Mouse (Mus musculus): ENCODE measurements around the gene Ip6k3.

Ip6k3 gene

DNA sequence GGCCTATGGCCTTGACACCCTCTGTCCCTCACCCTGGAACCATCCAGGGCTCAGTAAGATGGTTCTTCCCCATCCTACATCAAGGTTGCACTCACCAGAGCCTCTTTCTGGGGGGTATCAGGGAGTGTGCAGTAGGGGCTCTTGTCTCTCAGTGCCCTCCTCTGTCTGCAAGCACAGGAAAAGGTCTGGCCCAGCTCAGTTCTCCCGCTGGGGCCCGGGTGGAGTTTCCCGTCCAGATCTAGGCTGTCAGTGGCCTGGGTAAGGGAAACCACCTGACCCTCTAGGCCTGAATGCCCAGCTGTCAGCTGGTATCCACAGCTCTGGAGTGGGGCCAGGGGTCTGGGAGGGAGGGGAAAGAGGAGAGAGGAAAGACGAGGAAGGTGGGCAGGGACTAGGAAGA, at the start of gene Ip6k3:
Gene Ip6k3, minus strand, starts transcription at position 251 of the 400 bp plus-strand sequence.
- DNase-seq (ENCODE audit: low spot score in 2 of 2) = no peak

DNA sequence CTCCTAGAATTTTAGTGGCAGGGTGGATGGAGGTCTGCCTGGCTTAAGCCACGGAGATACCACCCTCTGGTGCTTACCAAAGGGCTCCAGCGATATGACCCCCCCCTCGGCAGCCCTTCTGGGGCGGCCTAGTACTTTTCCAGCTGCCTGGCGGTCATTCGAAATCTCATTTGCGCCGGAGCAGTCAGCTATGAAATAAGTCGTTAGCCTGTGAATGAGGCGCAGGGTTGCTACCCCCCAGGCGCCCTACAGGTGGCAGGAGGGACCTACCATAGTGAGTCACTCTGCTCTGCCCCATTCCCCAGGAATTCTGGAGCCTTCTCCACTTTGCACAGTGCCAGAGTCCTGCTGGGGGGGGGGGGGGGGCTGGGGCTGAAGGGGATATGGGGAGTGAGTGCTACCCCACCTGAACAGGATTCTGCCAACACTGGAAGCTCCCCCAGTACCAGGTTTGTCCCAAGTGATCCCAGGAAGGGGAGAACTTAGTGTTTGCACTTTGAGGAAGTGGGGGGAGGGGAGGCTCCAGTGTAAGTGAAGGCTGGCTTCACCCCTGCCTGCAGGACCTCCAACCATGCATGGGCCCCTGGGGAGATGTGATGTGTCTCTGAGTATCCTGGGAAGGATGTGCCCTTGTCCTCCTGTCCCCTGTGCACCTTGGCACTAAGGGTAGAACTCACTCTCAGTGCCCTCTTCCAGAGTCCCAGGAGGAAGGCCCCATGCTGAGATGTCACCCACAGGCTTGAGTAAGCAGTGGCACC, 45.4 kb upstream of the Ip6k3 start:
- no peak for DNase-seq (ENCODE audit: low spot score in 2 of 2)

DNA sequence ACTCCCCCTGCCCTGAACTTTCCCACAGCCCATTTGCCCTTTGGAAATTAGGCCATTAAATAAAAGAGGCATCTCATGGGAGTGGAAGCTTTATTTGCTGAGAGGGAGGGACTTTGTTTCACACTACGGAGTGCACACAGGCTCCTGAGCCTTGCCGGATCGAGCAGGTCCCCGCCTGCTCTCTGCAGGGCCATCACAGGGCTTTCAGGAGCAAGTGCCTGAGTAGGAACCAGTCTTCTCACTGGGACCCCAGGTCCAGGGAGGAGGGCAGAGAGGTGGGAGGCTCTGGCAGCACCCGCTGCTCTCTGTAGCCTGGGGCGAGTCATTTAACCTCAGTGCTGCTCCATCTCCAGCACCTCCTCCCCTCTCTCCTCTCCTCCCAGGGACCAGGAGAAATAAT, 44.4 kb upstream of the Ip6k3 start:
- DNase-seq (ENCODE audit: low spot score in 2 of 2) = no peak

DNA sequence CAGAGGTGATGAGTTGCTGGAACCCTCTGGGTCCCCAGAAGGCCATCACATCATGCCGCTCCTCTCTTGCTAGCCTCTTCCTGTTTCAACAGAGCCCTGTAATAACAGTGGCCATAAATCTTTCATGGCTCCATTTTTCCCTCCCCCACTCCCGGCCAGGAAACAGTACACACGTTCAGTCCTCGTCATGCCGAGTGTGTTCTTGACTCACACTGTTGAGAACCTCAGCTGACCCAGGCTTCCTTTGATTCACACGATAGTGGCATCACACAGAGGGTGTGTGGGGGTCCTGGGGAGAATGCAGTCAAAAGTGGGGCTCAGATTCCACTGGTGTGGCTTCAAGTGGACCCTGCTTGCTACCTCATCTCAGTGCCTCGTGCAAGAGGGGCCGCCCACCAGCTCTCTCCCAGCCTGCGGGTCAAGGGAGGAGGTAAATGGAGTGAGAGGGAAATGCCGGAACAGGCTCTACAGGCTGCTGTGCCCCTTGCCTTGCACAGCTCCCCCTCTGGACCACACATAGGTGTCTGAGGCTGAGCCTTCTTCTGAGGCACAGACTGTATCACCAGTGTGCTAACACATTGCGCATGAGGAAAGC, 39.6 kb upstream of the Ip6k3 start:
- no peak for DNase-seq (ENCODE audit: low spot score in 2 of 2)

DNA sequence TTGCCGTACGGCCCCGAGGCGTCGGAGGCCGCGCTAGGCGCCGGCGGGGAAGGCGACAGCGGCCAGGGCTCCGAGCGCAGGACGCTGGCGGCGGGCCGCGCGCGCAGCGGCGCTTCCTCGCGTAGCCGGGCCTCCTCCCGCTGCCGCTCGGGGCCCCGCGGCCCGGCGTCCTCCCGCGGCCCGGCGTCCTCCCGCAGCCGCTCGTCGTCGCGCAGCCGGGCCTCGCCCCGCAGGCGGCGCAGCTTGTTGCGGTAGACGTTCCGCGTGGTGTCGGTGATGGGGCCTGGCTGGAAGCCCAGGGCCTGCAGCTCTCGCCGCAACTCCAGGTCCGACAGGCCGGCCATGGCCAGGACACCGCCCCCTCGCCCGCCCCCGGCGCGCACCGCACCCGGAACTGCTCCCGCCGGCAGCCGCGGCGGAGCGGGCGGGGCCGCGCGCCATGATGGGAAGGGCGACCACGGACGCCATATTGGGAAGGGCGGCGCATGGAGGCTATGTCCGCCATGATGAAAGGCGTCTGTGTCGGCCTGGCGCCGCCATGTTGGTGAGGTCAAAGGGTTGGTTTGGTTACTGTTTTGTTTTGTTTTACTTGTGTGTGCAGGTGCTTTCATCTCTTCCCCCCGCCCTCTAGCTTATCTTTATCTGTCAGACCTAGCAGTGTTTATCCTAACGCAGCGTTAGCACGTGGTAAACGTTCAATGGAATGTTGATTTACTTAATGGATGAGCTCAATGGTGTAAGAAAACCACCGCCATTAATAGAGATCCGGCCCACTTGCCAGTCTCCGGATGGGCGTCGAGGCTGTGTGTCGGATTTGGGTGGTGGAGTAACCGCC, 36.7 kb upstream of the Ip6k3 start, which contains the start of gene Lemd2:
Gene Lemd2, minus strand, starts transcription at position 395 of the 835 bp plus-strand sequence.
- DNase-seq (ENCODE audit: low spot score in 2 of 2) = peak; percentile 91 to 97

DNA sequence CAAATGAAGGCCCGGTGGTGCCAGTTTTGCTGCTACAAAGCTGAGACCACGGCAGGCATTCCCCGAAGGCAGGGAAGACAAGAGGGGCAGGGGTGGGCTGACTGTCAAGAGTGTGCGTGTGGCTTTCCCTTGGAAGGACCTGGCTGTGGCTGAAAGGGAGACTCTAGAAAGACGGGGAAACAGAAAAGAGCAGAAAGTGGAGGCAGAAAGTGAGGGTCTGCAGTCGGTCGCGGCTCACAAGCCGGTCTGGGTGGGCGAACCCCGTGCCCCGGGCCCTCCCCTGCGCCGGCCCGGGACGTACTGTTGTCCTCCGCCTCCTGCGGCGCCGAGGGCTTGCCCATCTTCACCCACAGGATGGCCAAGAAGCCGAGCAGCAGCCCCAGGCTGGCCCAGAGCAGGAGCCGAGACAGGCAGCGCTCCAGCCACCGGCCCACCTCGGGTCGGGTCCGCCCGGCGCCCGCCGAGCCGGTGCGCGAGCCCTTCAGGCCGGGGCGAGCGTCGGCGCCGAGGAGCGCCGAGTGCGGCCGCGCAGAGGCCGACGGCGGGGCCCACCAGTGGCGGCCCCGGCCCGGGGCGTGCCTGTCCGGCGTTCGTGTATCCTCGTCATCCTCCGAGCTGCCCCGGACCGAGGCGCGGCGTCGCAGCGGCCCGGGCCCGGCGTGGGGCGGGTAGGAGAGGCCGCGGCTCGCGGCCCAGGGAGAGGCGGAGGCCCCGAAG, 35.9 kb upstream of the Ip6k3 start:
- DNase-seq (ENCODE audit: low spot score in 2 of 2) = peak in 1 of 2 experiments; percentile 28

DNA sequence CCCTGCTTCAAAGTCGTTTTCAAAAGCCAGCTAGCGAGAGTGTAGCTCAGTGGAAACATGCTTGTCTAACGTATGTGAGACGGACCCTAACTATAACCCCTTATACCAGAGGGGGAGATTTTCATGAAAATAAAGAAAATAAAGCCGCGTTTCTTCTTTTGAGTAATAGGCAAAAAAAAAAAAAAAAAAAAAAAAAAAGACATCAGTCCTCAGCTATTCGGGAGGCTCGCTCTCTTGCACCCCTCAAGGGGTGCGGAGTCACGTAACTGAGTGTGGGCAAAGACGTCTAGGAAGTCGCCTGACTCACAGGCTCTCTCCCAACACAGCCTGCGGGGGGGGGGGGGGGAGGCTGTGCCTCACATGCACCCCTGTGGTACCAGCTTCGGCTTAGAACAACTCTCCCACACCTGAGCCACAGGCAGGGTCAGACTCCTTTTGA, 35.3 kb upstream of the Ip6k3 start:
- no peak for DNase-seq (ENCODE audit: low spot score in 2 of 2)

DNA sequence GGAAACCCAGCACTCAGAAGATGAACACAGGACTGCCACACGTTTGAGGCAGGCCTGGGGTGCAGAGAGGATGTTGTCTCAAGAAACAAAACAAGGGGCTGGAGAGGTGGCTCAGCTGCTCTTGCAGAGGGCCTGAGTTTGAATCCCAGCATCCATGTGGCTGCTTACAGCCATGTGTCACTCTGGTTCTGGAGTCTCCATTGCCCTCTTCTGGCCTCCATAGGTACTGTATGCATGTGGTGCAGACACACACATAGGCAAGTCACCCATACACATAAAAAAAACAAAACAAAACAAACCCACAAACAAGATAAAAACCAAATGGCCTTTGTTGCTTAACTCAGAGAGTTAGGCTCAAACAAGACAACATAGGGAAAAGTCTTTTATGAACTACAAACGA, 34.4 kb upstream of the Ip6k3 start:
- no peak for DNase-seq (ENCODE audit: low spot score in 2 of 2)

DNA sequence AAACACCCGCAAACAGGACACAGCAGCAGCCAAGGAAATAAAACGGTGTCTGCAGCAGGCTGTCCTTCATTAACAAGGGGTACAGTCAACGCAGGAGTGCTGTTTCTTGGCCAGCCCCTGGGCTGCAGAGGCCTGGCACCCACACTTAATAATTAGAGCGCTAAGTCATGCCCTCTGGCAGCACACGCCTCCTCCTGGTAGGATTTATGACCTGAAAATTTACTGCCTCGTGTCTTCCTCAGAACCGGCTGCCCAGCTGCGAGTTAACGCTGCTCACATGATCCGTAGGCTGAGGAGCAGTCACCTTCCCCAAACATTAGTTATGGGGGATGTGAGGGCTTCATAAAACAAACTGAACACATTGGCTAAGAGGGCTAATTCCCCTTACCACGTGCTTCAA, 33.2 kb upstream of the Ip6k3 start:
- DNase-seq (ENCODE audit: low spot score in 2 of 2) = no peak

DNA sequence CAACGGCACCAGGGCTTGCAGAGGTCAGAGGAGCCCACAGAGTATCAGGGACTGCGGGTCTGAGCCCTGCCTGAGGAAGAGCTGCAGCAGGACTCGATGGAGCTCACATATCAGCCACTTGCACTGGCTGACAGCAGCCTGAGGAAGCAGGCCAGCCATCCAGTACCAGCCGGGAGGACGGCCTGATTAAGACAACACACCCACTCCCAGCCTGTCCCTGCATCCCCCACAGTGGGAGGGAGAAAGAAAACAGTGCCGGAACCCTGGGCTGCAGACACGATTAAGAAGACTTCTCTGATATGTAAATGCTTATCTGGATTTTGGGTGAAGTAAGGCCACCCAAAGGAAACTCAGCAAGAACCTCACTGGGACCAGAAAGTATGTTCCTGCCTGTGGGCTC, 32.3 kb upstream of the Ip6k3 start:
- DNase-seq (ENCODE audit: low spot score in 2 of 2) = no peak

DNA sequence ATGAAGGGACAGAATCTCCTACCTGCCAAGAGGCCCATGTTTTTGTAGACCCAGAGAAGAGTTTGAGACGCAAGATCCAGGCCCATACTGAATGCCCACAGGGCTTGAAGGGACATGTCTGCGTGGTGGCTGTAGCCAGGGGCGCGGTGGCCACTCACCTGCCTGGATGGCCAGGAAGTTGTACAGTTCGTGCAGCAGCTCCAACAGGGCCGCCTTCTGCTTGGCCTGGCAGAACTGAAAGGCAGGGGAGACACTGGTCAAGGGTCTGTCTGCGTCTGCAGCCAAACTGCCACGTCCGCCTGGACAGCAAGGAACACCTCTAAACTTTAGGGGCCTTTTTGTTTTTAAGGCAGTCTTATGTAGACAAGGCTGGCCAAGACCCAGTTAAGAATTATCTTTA, 31.6 kb upstream of the Ip6k3 start:
- DNase-seq (ENCODE audit: low spot score in 2 of 2) = no peak

DNA sequence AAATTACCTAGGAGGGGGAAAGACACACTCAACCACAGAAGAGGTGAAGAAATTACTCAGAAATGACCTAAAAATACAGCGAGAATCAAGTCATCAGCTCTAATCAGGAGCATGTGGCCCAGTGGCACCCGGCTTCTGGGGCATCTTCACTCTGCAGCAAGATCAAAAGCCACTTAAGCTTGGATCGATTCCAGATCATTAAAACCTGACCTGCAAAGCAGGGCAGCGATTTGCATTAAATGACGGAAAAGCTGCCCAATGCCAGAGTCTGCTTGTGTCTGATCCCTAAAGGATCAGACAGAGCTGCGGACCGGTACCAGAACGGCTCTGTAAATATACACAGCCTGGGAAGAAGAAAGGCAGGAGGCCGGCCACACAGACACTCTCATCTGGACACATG, 28.6 kb upstream of the Ip6k3 start:
- DNase-seq (ENCODE audit: low spot score in 2 of 2) = no peak

DNA sequence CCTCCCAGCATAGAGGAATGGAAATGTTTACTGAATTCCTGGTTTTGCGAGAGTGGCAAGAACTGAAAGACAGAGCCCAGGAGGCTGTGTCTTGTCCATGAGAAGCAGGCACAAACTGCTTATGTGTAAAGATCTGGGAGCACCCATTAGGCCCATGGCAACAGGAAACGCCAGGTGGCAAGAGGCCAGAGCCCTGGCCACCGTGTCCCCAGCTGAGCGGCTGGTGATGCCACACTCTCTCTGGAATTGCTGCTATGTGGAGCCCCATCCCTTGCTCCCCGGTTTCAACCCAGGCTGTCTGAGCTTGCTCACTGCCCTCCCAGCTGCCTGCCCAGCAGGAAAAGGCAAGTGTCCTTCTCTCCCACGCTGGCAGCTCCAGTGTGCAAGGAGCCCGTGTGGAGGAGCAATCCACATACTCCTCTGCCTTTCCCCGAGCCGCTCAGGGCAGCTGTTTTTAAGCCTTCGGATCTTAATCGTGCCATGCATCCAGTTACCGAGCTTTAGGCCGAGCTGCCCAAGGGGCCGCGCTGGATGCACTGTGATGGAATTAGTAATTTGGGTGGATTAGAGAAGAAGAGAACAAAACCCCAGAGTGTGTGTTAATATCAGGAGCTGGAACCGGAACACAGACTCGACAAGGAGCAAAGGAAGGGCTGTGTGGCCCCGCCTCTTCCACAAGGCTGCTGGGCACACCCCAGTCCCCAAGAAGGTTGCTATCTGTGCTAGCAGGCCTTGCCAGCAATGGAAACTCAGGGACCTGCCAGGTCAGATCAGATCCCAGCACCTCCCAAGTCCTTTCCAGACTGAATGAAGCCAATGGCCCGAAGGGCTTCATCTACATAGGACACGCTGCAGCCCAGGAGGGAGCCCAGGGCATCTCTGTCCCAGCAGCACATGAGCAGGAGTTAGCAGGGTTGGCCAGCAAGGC, 26.9 kb upstream of the Ip6k3 start:
- no peak for DNase-seq (ENCODE audit: low spot score in 2 of 2)

DNA sequence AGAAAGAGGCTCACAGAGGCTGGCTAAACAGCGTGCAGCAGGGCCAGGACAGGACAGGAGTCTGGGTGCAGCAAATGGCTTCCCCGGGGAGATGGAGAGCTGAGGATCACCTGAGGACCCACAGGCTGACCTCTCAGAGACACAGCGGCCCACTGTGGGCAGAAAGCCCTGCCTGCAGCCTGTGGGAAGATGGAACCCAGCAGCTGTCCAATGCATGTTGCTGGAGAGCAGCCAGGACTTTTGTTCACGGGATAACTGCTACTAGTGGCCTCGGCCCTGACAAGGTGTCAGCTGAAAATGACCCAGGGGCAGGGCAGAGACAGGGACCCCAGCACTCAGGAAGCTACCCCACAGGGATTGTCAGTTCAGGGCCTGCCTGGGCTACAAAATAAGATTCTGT, 24.2 kb upstream of the Ip6k3 start:
- no peak for DNase-seq (ENCODE audit: low spot score in 2 of 2)

DNA sequence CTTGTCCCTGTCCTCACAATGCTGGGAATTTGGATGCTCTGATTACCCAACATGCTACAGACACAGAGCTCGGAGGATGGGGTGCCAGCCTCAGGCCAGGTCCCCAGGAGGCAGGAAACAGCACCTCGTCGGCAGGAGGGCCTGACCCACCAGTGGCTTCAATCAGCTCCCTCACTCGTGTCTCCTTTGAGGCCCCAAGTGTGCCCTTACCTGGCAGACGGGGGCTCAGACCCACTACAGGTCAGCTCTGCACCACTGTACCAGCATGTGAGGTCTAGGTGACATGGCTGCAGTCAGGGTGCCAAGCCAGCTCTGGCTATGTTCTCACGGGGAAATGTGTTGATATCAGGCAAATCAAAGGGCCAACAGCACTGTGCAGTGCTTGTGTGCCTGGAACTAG, 23.6 kb upstream of the Ip6k3 start:
- no peak for DNase-seq (ENCODE audit: low spot score in 2 of 2)

DNA sequence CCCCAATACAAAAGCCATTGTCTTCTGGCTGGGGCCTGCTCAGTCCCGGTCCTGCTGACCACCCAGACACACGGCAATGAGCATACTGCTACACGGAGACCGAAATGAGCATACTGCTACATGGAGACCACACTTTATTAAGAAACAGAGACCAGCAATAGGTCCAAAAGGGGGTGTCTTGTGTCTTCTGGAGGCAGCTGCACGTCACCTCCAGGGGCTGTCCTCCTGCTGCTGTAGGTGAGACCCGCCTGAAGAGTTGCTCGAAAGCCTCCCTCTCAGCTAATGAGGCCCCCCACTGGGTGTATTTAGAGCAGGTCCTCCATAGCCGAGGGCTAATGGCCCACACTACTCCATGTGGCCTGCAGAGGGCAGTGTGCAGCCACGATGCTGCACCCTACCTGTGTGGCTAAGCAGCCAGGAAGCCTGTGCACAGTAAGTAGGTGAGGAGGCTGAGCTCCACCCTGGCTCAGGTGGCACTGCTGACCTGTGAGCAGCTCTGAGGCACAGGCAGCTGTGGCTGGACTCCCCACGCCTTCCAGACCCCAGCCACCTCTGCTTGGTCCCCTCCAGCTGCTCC, 22.1 kb upstream of the Ip6k3 start:
- DNase-seq (ENCODE audit: low spot score in 2 of 2) = peak in 1 of 2 experiments; percentile 68

DNA sequence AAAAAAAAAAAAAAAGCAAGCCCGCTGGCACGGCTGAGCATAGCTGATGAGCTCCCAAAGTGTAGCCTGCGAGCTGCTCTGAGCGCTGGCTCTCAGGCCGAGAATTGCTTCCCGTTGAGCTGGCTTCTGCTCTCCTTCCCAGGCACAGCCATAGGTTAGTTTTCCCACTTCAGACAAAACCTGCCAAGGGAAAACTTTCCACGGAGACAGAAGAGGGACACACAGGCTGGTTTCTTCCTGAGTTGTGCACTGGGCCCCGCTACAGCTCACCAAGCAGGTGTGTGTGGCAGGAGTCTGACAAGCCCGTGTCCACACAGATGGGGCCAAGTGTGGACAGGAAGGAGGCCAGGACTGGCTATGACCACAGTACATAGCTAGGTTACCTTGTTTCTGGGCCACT, 21.3 kb upstream of the Ip6k3 start:
- no peak for DNase-seq (ENCODE audit: low spot score in 2 of 2)

DNA sequence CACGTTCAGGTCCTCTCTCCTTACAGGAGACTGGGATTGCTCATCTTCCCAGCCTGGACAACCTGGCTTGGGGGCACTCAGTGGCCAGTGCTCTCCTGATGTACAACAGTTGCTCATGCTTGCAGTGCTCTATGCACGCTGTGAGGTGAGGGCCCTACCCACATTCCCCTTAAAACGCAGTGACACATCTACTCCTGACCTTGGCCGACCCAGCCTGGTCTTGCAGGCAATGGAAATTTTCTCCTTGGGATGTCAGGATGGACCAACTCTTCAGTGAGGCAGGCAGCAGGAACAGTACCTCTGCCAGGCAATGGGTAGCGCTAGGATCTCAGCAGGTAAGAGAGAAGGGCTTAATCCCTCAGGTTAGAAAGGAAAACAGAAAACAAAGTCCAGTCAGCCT, 19.5 kb upstream of the Ip6k3 start:
- DNase-seq (ENCODE audit: low spot score in 2 of 2) = no peak

DNA sequence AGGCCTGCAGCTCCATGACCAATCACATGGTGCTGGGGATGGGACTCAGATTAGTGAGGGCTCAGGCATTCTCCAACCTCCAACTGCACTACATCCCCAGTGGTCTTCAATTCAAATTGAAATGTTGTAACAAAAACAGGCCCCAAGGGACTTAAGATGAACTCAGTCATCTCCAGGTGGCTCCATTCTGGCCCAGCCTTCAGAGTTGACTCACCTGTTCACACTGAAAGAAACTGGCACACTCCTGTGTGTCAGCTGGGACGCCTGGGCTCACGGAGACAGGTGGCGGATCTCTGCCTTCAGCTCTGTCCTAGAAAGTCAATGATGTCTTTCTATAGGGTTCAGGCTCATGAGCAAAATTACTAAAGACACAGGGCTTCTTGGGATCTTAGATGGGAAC, 18.5 kb upstream of the Ip6k3 start:
- DNase-seq (ENCODE audit: low spot score in 2 of 2) = no peak

DNA sequence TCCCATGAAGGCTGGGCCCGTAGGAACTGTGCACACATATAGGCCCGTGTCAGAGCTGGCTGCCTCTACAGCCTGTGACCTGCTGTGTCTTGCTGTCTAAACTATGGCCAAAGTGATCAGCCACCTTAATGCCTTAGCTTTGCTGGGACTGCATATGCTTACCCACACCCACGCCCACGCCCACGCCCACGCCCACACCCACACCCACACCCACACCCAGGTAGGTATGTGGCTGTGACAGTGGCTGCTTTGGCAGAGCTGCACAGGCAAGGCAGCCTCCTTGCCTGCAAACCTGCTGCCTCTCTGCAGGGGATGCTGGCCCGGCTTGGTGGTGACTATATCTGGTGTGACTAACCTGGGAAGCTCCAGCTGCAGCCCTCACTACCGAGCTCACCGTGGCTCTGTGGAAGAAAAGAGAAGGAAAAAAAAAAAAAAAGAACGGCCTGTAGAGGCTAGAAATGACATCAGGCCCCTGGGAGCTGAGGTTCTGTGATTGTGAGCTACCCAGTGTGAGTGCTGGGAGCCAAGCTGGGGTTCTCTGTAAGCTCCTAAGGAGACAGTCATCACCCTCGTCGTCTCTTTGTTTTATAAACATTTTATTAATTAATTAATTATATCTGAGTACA, 16.2 kb upstream of the Ip6k3 start:
- DNase-seq (ENCODE audit: low spot score in 2 of 2) = no peak
